Mouse (Mus musculus): Measurements from ENCODE around the gene Ccdc116. TPM values are rescaled to one million over a fixed set of nuclear protein-coding genes. Genes with fewer than 3 reads are reported as not detected.

Ccdc116 gene
- polyA plus RNA-seq (2012; rRNA removed): 0.74 and 0.92 TPM in 2 replicates

- peaks cover 11% of the 10 kb centered on the region; the same call in 1 of the 2 replicates for H3K4me1 ChIP-seq (ENCODE audit: control insufficient read depth, insufficient read depth, low read length)
- H3K27ac ChIP-seq (ENCODE audit: insufficient read depth, low read depth, low read length): no peak within 1 kb of the TSS
- no peaks in the 10 kb centered on the region for H3K27me3 ChIP-seq (replicated peaks; ENCODE audit: control insufficient read depth, insufficient read depth, low read length)
- peak; percentile 46 for TF ChIP-seq CTCF (conservative IDR thresholded peaks at IDR 0.05; ENCODE audit: insufficient read depth, insufficient read length, low read depth, low read length)
- no peak for TF ChIP-seq POLR2A (IDR thresholded peaks at IDR 0.05; ENCODE audit: low read depth, low read length)
- peak within 1 kb of the TSS; percentile 63 for H3K4me3 ChIP-seq (ENCODE audit: insufficient read depth, low read depth, low read length)
- under 1% methylated on average over 34 of the region's 34 CpGs for WGBS
- H3K36me3 ChIP-seq (ENCODE audit: control insufficient read depth, insufficient read depth, low read length): no peaks in the 10 kb centered on the region
- peak; percentile 82 for DNase-seq
Observed at GRCm38 (mm10) chr16:17146772-17147235, at the start of gene Ccdc116. Gene Ccdc116, minus strand, starts transcription at chr16:17147229.

GRCm38 (mm10) chr16:17193823-17194222, 46.8 kb upstream of the Ccdc116 start:
- Histone ChIP-seq H3K27me3 (replicated peaks; ENCODE audit: control insufficient read depth, insufficient read depth, low read length) (no peaks in the 10 kb centered on the region), H3K4me1 (ENCODE audit: control insufficient read depth, insufficient read depth, low read length) (no peaks in the 10 kb centered on the region; the same call in 1 of the 2 replicates), H3K27ac (ENCODE audit: insufficient read depth, low read depth, low read length) (no peak overlapping the region), H3K4me3 (ENCODE audit: insufficient read depth, low read depth, low read length) (no peak overlapping the region), H3K36me3 (ENCODE audit: control insufficient read depth, insufficient read depth, low read length) (no peaks in the 10 kb centered on the region)
- WGBS: 66% methylated on average over 4 of the region's 4 CpGs
- no peak for DNase-seq
- no peak for TF ChIP-seq POLR2A (IDR thresholded peaks at IDR 0.05; ENCODE audit: low read depth, low read length)
- TF ChIP-seq CTCF (conservative IDR thresholded peaks at IDR 0.05; ENCODE audit: insufficient read depth, insufficient read length, low read depth, low read length): no peak

GRCm38 (mm10) chr16:17185475-17185874, 38.4 kb upstream of the Ccdc116 start:
- DNase-seq: no peak
- TF ChIP-seq POLR2A (IDR thresholded peaks at IDR 0.05; ENCODE audit: low read depth, low read length) (no peak), CTCF (conservative IDR thresholded peaks at IDR 0.05; ENCODE audit: insufficient read depth, insufficient read length, low read depth, low read length) (no peak)

GRCm38 (mm10) chr16:17183003-17183402, 36.0 kb upstream of the Ccdc116 start:
- no peak overlapping the region for H3K4me3 ChIP-seq (ENCODE audit: insufficient read depth, low read depth, low read length)
- TF ChIP-seq CTCF (conservative IDR thresholded peaks at IDR 0.05; ENCODE audit: insufficient read depth, insufficient read length, low read depth, low read length) (no peak), POLR2A (IDR thresholded peaks at IDR 0.05; ENCODE audit: low read depth, low read length) (no peak)
- H3K27ac ChIP-seq (ENCODE audit: insufficient read depth, low read depth, low read length): no peak overlapping the region
- peaks cover 4% of the 10 kb centered on the region; the same call in 1 of the 2 replicates for H3K4me1 ChIP-seq (ENCODE audit: control insufficient read depth, insufficient read depth, low read length)
- DNase-seq: no peak
- H3K36me3 ChIP-seq (ENCODE audit: control insufficient read depth, insufficient read depth, low read length): no peaks in the 10 kb centered on the region
- H3K27me3 ChIP-seq (replicated peaks; ENCODE audit: control insufficient read depth, insufficient read depth, low read length): no peaks in the 10 kb centered on the region
- 59% methylated on average over 3 of the region's 3 CpGs for WGBS

More at GRCm38 (mm10) chr16:17185475-17185874, 38.4 kb upstream of the Ccdc116 start:
- no peaks in the 10 kb centered on the region for H3K36me3 ChIP-seq (ENCODE audit: control insufficient read depth, insufficient read depth, low read length)
- no peaks in the 10 kb centered on the region for H3K27me3 ChIP-seq (replicated peaks; ENCODE audit: control insufficient read depth, insufficient read depth, low read length)
- H3K4me1 ChIP-seq (ENCODE audit: control insufficient read depth, insufficient read depth, low read length): peaks cover 4% of the 10 kb centered on the region; the same call in 1 of the 2 replicates
- H3K4me3 ChIP-seq (ENCODE audit: insufficient read depth, low read depth, low read length): no peak overlapping the region
- H3K27ac ChIP-seq (ENCODE audit: insufficient read depth, low read depth, low read length): no peak overlapping the region

- Histone ChIP-seq H3K27me3 (replicated peaks; ENCODE audit: control insufficient read depth, insufficient read depth, low read length) (no peaks in the 10 kb centered on the region), H3K36me3 (ENCODE audit: control insufficient read depth, insufficient read depth, low read length) (no peaks in the 10 kb centered on the region), H3K4me3 (ENCODE audit: insufficient read depth, low read depth, low read length) (no peak overlapping the region), H3K27ac (ENCODE audit: insufficient read depth, low read depth, low read length) (no peak overlapping the region), H3K4me1 (ENCODE audit: control insufficient read depth, insufficient read depth, low read length) (peaks cover 4% of the 10 kb centered on the region; the same call in 1 of the 2 replicates)
- TF ChIP-seq CTCF (conservative IDR thresholded peaks at IDR 0.05; ENCODE audit: insufficient read depth, insufficient read length, low read depth, low read length): no peak
- no peak for TF ChIP-seq POLR2A (IDR thresholded peaks at IDR 0.05; ENCODE audit: low read depth, low read length)
- 57% methylated on average over 2 of the region's 2 CpGs for WGBS
- no peak for DNase-seq
Observed at GRCm38 (mm10) chr16:17182136-17182535, 35.1 kb upstream of the Ccdc116 start.

- TF ChIP-seq CTCF (conservative IDR thresholded peaks at IDR 0.05; ENCODE audit: insufficient read depth, insufficient read length, low read depth, low read length) (no peak), POLR2A (IDR thresholded peaks at IDR 0.05; ENCODE audit: low read depth, low read length) (no peak)
- DNase-seq: peak; percentile 28
- Histone ChIP-seq H3K4me3 (ENCODE audit: insufficient read depth, low read depth, low read length) (no peak overlapping the region), H3K27me3 (replicated peaks; ENCODE audit: control insufficient read depth, insufficient read depth, low read length) (no peaks in the 10 kb centered on the region), H3K4me1 (ENCODE audit: control insufficient read depth, insufficient read depth, low read length) (peaks cover 4% of the 10 kb centered on the region; the same call in 1 of the 2 replicates), H3K36me3 (ENCODE audit: control insufficient read depth, insufficient read depth, low read length) (no peaks in the 10 kb centered on the region), H3K27ac (ENCODE audit: insufficient read depth, low read depth, low read length) (no peak overlapping the region)
- WGBS: 77% methylated on average over 4 of the region's 4 CpGs
Observed at GRCm38 (mm10) chr16:17181382-17181781, 34.4 kb upstream of the Ccdc116 start.

- peaks cover 4% of the 10 kb centered on the region; the same call in 1 of the 2 replicates for H3K4me1 ChIP-seq (ENCODE audit: control insufficient read depth, insufficient read depth, low read length)
- TF ChIP-seq CTCF (conservative IDR thresholded peaks at IDR 0.05; ENCODE audit: insufficient read depth, insufficient read length, low read depth, low read length) (no peak), POLR2A (IDR thresholded peaks at IDR 0.05; ENCODE audit: low read depth, low read length) (no peak)
- no peak for DNase-seq
- 96% methylated on average over 3 of the region's 3 CpGs for WGBS
- H3K4me3 ChIP-seq (ENCODE audit: insufficient read depth, low read depth, low read length): no peak overlapping the region
- H3K27me3 ChIP-seq (replicated peaks; ENCODE audit: control insufficient read depth, insufficient read depth, low read length): no peaks in the 10 kb centered on the region
- H3K27ac ChIP-seq (ENCODE audit: insufficient read depth, low read depth, low read length): no peak overlapping the region
- no peaks in the 10 kb centered on the region; the same call in 1 of the 2 replicates for H3K36me3 ChIP-seq (ENCODE audit: control insufficient read depth, insufficient read depth, low read length)
Observed at GRCm38 (mm10) chr16:17179706-17180105, 32.7 kb upstream of the Ccdc116 start.

Data from kidney, adult 2 months (tissue).